Mouse (Mus musculus) CH12F3 (cell line): ENCODE results near the gene Fam166b.

ENCODE experiments used
- in situ Hi-C: fragments of 300-500 bp; cut with MboI; formaldehyde crosslinking; loops from 2 replicates; pipeline ENCODE4 v1.14.3; 2020; ENCODE audit warnings: low sequenced_read_pairs

The Fam166b gene

GRCm38 (mm10) chr4:43407071-43407920, 21.6 kb downstream of the Fam166b start:
- in situ Hi-C loops = no loop called here

GRCm38 (mm10) chr4:43406162-43406971, 22.6 kb downstream of the Fam166b start:
- in situ Hi-C loops = no loop called here

GRCm38 (mm10) chr4:43404697-43405096, 24.2 kb downstream of the Fam166b start:
- in situ Hi-C loops = no loop called here

GRCm38 (mm10) chr4:43402212-43402611, 26.7 kb downstream of the Fam166b start:
- in situ Hi-C loops = no loop called here

GRCm38 (mm10) chr4:43401486-43401885, 27.4 kb downstream of the Fam166b start:
- in situ Hi-C loops = no loop called here

- in situ Hi-C loops = no loop called here
These were observed 28.0 kb downstream of the Fam166b start for GRCm38 (mm10) chr4:43400976-43401375.

- in situ Hi-C loops = no loop called here
These were observed 29.4 kb downstream of the Fam166b start for GRCm38 (mm10) chr4:43399391-43400131.

- in situ Hi-C loops = no loop called here
These were observed 30.1 kb downstream of the Fam166b start for GRCm38 (mm10) chr4:43398829-43399331.

- in situ Hi-C loops = no loop called here
These were observed 30.9 kb downstream of the Fam166b start for GRCm38 (mm10) chr4:43398014-43398413.

GRCm38 (mm10) chr4:43396381-43396780, 32.6 kb downstream of the Fam166b start:
- in situ Hi-C loops = no loop called here

GRCm38 (mm10) chr4:43395836-43396235, 33.1 kb downstream of the Fam166b start:
- in situ Hi-C loops = no loop called here

GRCm38 (mm10) chr4:43395147-43395546, 33.8 kb downstream of the Fam166b start:
- in situ Hi-C loops = no loop called here

GRCm38 (mm10) chr4:43394345-43394891, 34.5 kb downstream of the Fam166b start:
- in situ Hi-C loops = no loop called here

GRCm38 (mm10) chr4:43391521-43392050, 37.3 kb downstream of the Fam166b start:
- in situ Hi-C loops = no loop called here

GRCm38 (mm10) chr4:43389845-43390440, 39.0 kb downstream of the Fam166b start:
- in situ Hi-C loops = no loop called here

GRCm38 (mm10) chr4:43389390-43389789, 39.5 kb downstream of the Fam166b start:
- in situ Hi-C loops = no loop called here

GRCm38 (mm10) chr4:43386932-43387331, 42.0 kb downstream of the Fam166b start:
- in situ Hi-C loops = no loop called here

GRCm38 (mm10) chr4:43384541-43384940, 44.4 kb downstream of the Fam166b start:
- in situ Hi-C loops = no loop called here

- in situ Hi-C loops = no loop called here
These were observed 44.9 kb downstream of the Fam166b start for GRCm38 (mm10) chr4:43384083-43384460.
